Mouse (Mus musculus) bone marrow macrophage, adult 2 months (primary cell): ENCODE data around the gene Gm5136. TPM values are rescaled to one million over a fixed set of nuclear protein-coding genes. Genes with fewer than 3 reads are reported as not detected.

Experiments
- H3K27ac ChIP-seq: 2 replicates; pipeline ENCODE4 v1.5.1; 2012; ENCODE audit warnings: low read depth, low read length; ENCODE audit not compliant: insufficient read depth
- H3K4me1 ChIP-seq: 2 replicates; pipeline ENCODE4 v1.6.1; 2012; ENCODE audit warnings: low read length; ENCODE audit not compliant: control insufficient read depth, insufficient read depth
- H3K4me3 ChIP-seq: 2 replicates; pipeline ENCODE4 v1.5.1; 2012; ENCODE audit warnings: mild to moderate bottlenecking, low read length, moderate library complexity; ENCODE audit not compliant: insufficient read depth
- CTCF ChIP-seq: IDR thresholded peaks from 2 replicates; pipeline ENCODE4 v1.5.1; 2012; ENCODE audit warnings: low read depth, mild to moderate bottlenecking, low read length, moderate library complexity
- POLR2A ChIP-seq: IDR thresholded peaks from 2 replicates; pipeline ENCODE4 v1.6.1; 2012; ENCODE audit warnings: mild to moderate bottlenecking, low read depth, low read length, borderline replicate concordance
- polyA plus RNA-seq: library from polyadenylated mRNA; stranded (reverse); fragments of >200 nt; gene quantifications from 2 replicates; pipeline ENCODE4 v1.2.4, GENCODE M21; 2012; ENCODE audit not compliant: missing spikeins, insufficient read depth, insufficient read length

The Gm5136 gene
- not detected in 2 replicates for polyA plus RNA-seq

- TF ChIP-seq POLR2A: no peak
- TF ChIP-seq CTCF: no peak
- no peak within 1 kb of the TSS for H3K4me3 ChIP-seq
- no peak within 1 kb of the TSS for H3K27ac ChIP-seq
- no peaks in the 10 kb centered on the region for H3K4me1 ChIP-seq
Observed at GRCm38 (mm10) chr10:108699946-108700345, at the start of gene Gm5136. TSS of gene Gm5136 (minus strand) at chr10:108700160.

GRCm38 (mm10) chr10:108743759-108744158, 43.8 kb upstream of the Gm5136 start:
- Histone ChIP-seq H3K27ac (no peak overlapping the region), H3K4me1 (no peaks in the 10 kb centered on the region), H3K4me3 (no peak overlapping the region)
- TF ChIP-seq CTCF (no peak), POLR2A (no peak)

GRCm38 (mm10) chr10:108733982-108734381, 34.0 kb upstream of the Gm5136 start:
- Histone ChIP-seq H3K4me3 (no peak overlapping the region), H3K27ac (no peak overlapping the region), H3K4me1 (no peaks in the 10 kb centered on the region)
- TF ChIP-seq POLR2A (no peak), CTCF (no peak)

GRCm38 (mm10) chr10:108728961-108729360, 29.0 kb upstream of the Gm5136 start:
- TF ChIP-seq CTCF (no peak), POLR2A (no peak)
- Histone ChIP-seq H3K4me1 (no peaks in the 10 kb centered on the region), H3K27ac (no peak overlapping the region), H3K4me3 (no peak overlapping the region)

GRCm38 (mm10) chr10:108726391-108726790, 26.4 kb upstream of the Gm5136 start:
- no peak for TF ChIP-seq CTCF
- no peak for TF ChIP-seq POLR2A
- Histone ChIP-seq H3K27ac (no peak overlapping the region), H3K4me1 (no peaks in the 10 kb centered on the region), H3K4me3 (no peak overlapping the region)

GRCm38 (mm10) chr10:108724878-108725277, 24.9 kb upstream of the Gm5136 start:
- H3K4me1 ChIP-seq: no peaks in the 10 kb centered on the region
- no peak overlapping the region for H3K27ac ChIP-seq
- no peak for TF ChIP-seq POLR2A
- TF ChIP-seq CTCF: no peak
- no peak overlapping the region for H3K4me3 ChIP-seq

- TF ChIP-seq POLR2A: no peak
- TF ChIP-seq CTCF: no peak
- Histone ChIP-seq H3K27ac (no peak overlapping the region), H3K4me3 (no peak overlapping the region), H3K4me1 (no peaks in the 10 kb centered on the region)
Observed at GRCm38 (mm10) chr10:108710514-108710913, 10.6 kb upstream of the Gm5136 start.

GRCm38 (mm10) chr10:108705658-108706057, 5.7 kb upstream of the Gm5136 start:
- H3K27ac ChIP-seq: no peak overlapping the region
- H3K4me3 ChIP-seq: no peak overlapping the region
- no peak for TF ChIP-seq CTCF
- no peak for TF ChIP-seq POLR2A
- no peaks in the 10 kb centered on the region for H3K4me1 ChIP-seq

- H3K27ac ChIP-seq: no peak overlapping the region
- no peak overlapping the region for H3K4me3 ChIP-seq
- TF ChIP-seq CTCF (no peak), POLR2A (no peak)
- H3K4me1 ChIP-seq: no peaks in the 10 kb centered on the region
Observed at GRCm38 (mm10) chr10:108701361-108702128, 1.6 kb upstream of the Gm5136 start.

- Histone ChIP-seq H3K4me3 (no peak overlapping the region), H3K27ac (no peak overlapping the region), H3K4me1 (no peaks in the 10 kb centered on the region)
- TF ChIP-seq POLR2A (no peak), CTCF (no peak)
Observed at GRCm38 (mm10) chr10:108697062-108697461, 2.9 kb downstream of the Gm5136 start.
